Mouse (Mus musculus): ENCODE results near the gene Acsl6. TPM values are rescaled to one million over a fixed set of nuclear protein-coding genes. Genes with fewer than 3 reads are reported as not detected.
A peak's percentile ranks its signal among the peaks of the same experiment; 100 is the strongest.
"Not testable (repeated sequence)": the region's sequence is repeated elsewhere in the genome, so short reads cannot be mapped to it uniquely, and the experiment has no call there.

The Acsl6 gene
- polyA plus RNA-seq, 1 experiment from 2014 or later = 0.14 TPM

DNA sequence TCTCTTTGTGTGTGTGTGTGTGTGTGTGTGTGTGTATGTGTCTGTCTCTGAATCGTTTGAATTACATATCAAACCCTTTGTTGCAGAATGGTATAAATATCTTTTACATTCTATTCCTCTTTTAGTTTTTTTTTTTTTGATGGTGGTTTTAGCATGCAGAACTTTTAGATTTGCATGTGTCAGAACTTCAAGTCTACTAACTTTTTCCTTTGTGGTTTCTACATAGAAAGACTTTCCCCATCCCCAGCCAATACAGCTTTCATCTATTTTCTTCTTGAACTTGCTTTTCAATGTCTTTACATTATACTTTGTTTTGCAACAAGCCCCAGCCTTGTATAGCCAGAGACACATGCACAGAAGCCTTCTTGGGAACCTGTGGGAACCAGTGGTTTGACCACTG lies 6.9 kb upstream of the Acsl6 start:
- ATAC-seq = no peak

DNA sequence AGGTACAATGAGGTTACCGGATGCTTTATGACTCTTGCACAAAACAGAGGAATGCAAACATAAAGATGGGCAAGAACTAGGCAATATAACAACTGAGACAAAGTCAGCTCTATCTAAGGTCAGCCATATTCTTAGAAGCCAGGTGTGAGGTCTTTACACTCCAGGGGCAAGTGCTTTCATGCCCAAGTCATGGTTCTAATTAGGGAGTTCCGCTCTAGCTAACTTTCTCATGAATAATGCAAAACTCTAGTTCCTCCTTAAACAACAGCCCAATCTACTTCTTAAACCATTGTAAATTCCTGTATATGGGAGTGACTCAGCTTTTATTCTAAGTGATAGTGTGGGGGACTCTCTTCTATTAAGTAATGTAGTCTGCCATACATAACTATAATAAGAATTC lies 6.1 kb upstream of the Acsl6 start:
- not testable (repeated sequence) for H3K27ac ChIP-seq (ENCODE audit: low read length); H3K36me3 ChIP-seq (ENCODE audit: insufficient read depth, low read length); H3K4me3 ChIP-seq (ENCODE audit: low read depth, low read length); H3K9ac ChIP-seq (replicated peaks; ENCODE audit: low read depth); H3K4me1 ChIP-seq (ENCODE audit: insufficient read depth, low read depth, low read length); H3K27me3 ChIP-seq (replicated peaks; ENCODE audit: insufficient read depth, low read length); DNase-seq (ENCODE audit: low spot score); ATAC-seq; H3K4me2 ChIP-seq (replicated peaks; ENCODE audit: low read depth, low read length); H3K9me3 ChIP-seq (ENCODE audit: low read length)
- 95% methylated on average over 2 of the region's 2 CpGs for WGBS

More for the DNA sequence above, 6.9 kb upstream of the Acsl6 start:
- Histone ChIP-seq H3K36me3 (ENCODE audit: insufficient read depth, low read length) (no peaks in the 10 kb centered on the region), H3K4me2 (replicated peaks; ENCODE audit: low read depth, low read length) (no peak overlapping the region), H3K27me3 (replicated peaks; ENCODE audit: insufficient read depth, low read length) (no peaks in the 10 kb centered on the region), H3K9ac (replicated peaks; ENCODE audit: low read depth) (no peak overlapping the region), H3K4me3 (ENCODE audit: low read depth, low read length) (no peak overlapping the region), H3K4me1 (ENCODE audit: insufficient read depth, low read depth, low read length) (no peaks in the 10 kb centered on the region), H3K9me3 (ENCODE audit: low read length) (no peaks in the 10 kb centered on the region), H3K27ac (ENCODE audit: low read length) (no peak overlapping the region)
- TF ChIP-seq CTCF (IDR thresholded peaks at IDR 0.05) (no peak), EP300 (IDR thresholded peaks at IDR 0.05) (no peak)
- DNase-seq (ENCODE audit: low spot score) = no peak
- WGBS = 95% methylated on average over 1 of the region's 1 CpGs

GRCm38 (mm10) chr11:54298777-54299176 lies 4.8 kb upstream of the Acsl6 start:
- H3K4me1 ChIP-seq (ENCODE audit: insufficient read depth, low read depth, low read length) = peaks cover 1% of the 10 kb centered on the region; the same call in 1 of the 2 replicates
- no peak overlapping the region for H3K4me2 ChIP-seq (replicated peaks; ENCODE audit: low read depth, low read length)
- ATAC-seq (no peak), DNase-seq (ENCODE audit: low spot score) (no peak)
- H3K4me3 ChIP-seq (ENCODE audit: low read depth, low read length) = no peak overlapping the region
- no peak for TF ChIP-seq CTCF (IDR thresholded peaks at IDR 0.05)
- no peak for TF ChIP-seq EP300 (IDR thresholded peaks at IDR 0.05)
- H3K27me3 ChIP-seq (replicated peaks; ENCODE audit: insufficient read depth, low read length) = no peaks in the 10 kb centered on the region
- H3K9me3 ChIP-seq (ENCODE audit: low read length) = no peaks in the 10 kb centered on the region
- H3K9ac ChIP-seq (replicated peaks; ENCODE audit: low read depth) = no peak overlapping the region
- H3K27ac ChIP-seq (ENCODE audit: low read length) = no peak overlapping the region
- H3K36me3 ChIP-seq (ENCODE audit: insufficient read depth, low read length) = no peaks in the 10 kb centered on the region

DNA sequence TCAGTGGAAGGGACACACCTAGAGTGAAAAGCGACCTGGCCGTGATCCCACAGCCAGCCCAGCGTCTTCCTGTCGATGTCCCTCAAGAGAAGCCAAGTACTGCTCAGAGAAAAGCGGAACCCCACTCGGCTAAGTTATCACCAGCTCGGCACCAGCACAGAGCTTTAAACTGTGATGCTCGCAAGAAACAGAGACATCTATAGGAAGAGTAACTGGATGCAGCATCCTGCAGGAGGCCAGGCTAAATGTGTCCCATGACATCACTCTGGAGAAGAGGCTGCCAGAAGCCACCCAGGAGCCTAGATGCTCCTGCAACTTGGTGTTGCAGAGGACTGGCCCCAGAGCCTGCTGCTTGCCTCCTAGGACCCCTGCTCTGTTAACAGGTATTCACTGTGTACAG lies 1.6 kb upstream of the Acsl6 start:
- H3K4me3 ChIP-seq (ENCODE audit: low read depth, low read length) = no peak overlapping the region
- WGBS = 87% methylated on average over 8 of the region's 8 CpGs
- H3K4me2 ChIP-seq (replicated peaks; ENCODE audit: low read depth, low read length) = no peak overlapping the region
- no peak overlapping the region for H3K27ac ChIP-seq (ENCODE audit: low read length)
- TF ChIP-seq EP300 (IDR thresholded peaks at IDR 0.05) (no peak), CTCF (IDR thresholded peaks at IDR 0.05) (no peak)
- no peaks in the 10 kb centered on the region; the same call in 1 of the 2 replicates for H3K27me3 ChIP-seq (replicated peaks; ENCODE audit: insufficient read depth, low read length)
- DNase-seq (ENCODE audit: low spot score) (no peak), ATAC-seq (no peak)
- H3K36me3 ChIP-seq (ENCODE audit: insufficient read depth, low read length) = no peaks in the 10 kb centered on the region
- H3K4me1 ChIP-seq (ENCODE audit: insufficient read depth, low read depth, low read length) = peaks cover 6% of the 10 kb centered on the region; the same call in 1 of the 2 replicates
- no peaks in the 10 kb centered on the region for H3K9me3 ChIP-seq (ENCODE audit: low read length)
- no peak overlapping the region for H3K9ac ChIP-seq (replicated peaks; ENCODE audit: low read depth)

DNA sequence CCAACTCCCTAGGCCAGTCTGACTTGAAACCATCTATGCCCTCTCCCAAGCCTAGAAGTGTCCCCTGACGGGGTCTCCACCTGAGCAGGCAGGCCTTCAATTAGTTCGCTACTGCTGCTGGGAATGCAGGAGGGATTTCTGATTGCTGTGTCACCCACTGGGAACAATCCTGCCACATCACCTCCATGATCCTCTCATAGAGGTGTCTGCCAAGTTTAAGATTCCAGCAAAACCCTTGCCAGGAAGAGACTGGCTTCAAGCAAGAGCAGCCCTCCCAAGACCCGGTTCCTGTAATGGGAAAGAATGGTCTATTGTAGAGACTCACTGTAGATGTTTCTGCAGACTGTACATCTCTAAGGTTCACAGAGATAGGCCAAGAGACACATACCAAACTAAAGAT lies 992 bp upstream of the Acsl6 start:
- TF ChIP-seq CTCF (IDR thresholded peaks at IDR 0.05) (no peak), EP300 (IDR thresholded peaks at IDR 0.05) (no peak)
- Histone ChIP-seq H3K4me2 (replicated peaks; ENCODE audit: low read depth, low read length) (no peak overlapping the region), H3K4me3 (ENCODE audit: low read depth, low read length) (no peak overlapping the region), H3K9me3 (ENCODE audit: low read length) (no peaks in the 10 kb centered on the region), H3K36me3 (ENCODE audit: insufficient read depth, low read length) (no peaks in the 10 kb centered on the region), H3K27ac (ENCODE audit: low read length) (no peak overlapping the region), H3K27me3 (replicated peaks; ENCODE audit: insufficient read depth, low read length) (no peaks in the 10 kb centered on the region; the same call in 1 of the 2 replicates), H3K4me1 (ENCODE audit: insufficient read depth, low read depth, low read length) (peaks cover 6% of the 10 kb centered on the region; the same call in 1 of the 2 replicates), H3K9ac (replicated peaks; ENCODE audit: low read depth) (no peak overlapping the region)
- no peak for ATAC-seq
- DNase-seq (ENCODE audit: low spot score) = no peak
- WGBS = 86% methylated on average over 3 of the region's 3 CpGs

DNA sequence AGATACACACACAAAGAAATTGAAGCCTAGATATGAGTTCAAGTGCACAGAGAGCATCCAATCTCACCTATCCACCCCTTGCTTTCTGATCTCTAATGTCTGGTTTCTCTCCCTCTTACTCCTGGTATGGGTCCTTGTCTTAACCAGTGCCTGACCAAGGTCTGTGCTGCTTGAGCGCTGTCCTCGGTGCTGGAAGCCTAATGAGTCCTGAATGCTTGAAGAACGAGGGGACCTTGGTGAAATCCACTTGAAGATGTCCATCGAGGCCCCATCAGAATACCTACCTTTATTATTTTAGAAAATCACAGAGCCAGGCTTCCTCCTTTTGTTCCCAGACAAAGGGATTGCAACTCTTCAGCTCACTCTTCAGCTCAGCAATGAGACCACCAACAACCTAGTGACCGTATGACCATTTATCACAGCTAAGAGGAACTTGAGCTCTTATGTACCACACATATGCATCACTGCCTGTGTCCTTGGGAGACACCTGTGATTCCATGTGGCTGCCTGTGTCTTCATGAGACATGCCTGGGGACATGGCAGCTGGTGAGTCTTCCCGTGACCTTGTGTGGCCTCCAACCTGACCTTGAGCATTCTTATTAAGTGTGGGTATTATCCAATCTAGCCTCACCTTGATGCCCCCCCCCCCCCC lies 396 bp upstream of the Acsl6 start:
- Histone ChIP-seq H3K36me3 (ENCODE audit: insufficient read depth, low read length) (no peaks in the 10 kb centered on the region), H3K4me3 (ENCODE audit: low read depth, low read length) (no peak overlapping the region), H3K4me1 (ENCODE audit: insufficient read depth, low read depth, low read length) (peaks cover 6% of the 10 kb centered on the region; the same call in 1 of the 2 replicates), H3K27ac (ENCODE audit: low read length) (no peak overlapping the region), H3K9ac (replicated peaks; ENCODE audit: low read depth) (no peak overlapping the region), H3K4me2 (replicated peaks; ENCODE audit: low read depth, low read length) (no peak overlapping the region), H3K9me3 (ENCODE audit: low read length) (no peaks in the 10 kb centered on the region), H3K27me3 (replicated peaks; ENCODE audit: insufficient read depth, low read length) (no peaks in the 10 kb centered on the region; the same call in 1 of the 2 replicates)
- WGBS = 15% methylated on average over 6 of the region's 6 CpGs
- TF ChIP-seq CTCF (IDR thresholded peaks at IDR 0.05) (no peak), EP300 (IDR thresholded peaks at IDR 0.05) (no peak)
- DNase-seq (ENCODE audit: low spot score) = peak; percentile 50
- no peak for ATAC-seq

Measured in lung, postnatal 0 days (tissue).